Mouse (Mus musculus): ENCODE results near the gene Cwc15. TPM values are rescaled to one million over a fixed set of nuclear protein-coding genes. Genes with fewer than 3 reads are reported as not detected.

Cwc15 gene
- polyA plus RNA-seq, 1 experiment, result 65.6 TPM

GRCm38 (mm10) chr9:14512633-14513445 is 12.4 kb downstream of the Cwc15 start:
- H3K27ac ChIP-seq (ENCODE audit: control insufficient read depth, insufficient read depth, low read depth, low read length, poor library complexity), result no peak overlapping the region
- TF ChIP-seq CTCF (IDR thresholded peaks at IDR 0.05; ENCODE audit: control insufficient read depth, insufficient read depth, low read length), result no peak
- no peak for TF ChIP-seq POLR2A (IDR thresholded peaks at IDR 0.05; ENCODE audit: borderline replicate concordance, control insufficient read depth, low read depth, low read length)
- no peak overlapping the region for H3K4me3 ChIP-seq (replicated peaks; ENCODE audit: control insufficient read depth, low read depth, low read length)
- 82% methylated on average over 9 of the region's 9 CpGs for WGBS
- H3K4me1 ChIP-seq (ENCODE audit: control insufficient read depth, insufficient read depth, low read length), result no peaks in the 10 kb centered on the region

- TF ChIP-seq CTCF (IDR thresholded peaks at IDR 0.05; ENCODE audit: control insufficient read depth, insufficient read depth, low read length), result no peak
- no peak for TF ChIP-seq POLR2A (IDR thresholded peaks at IDR 0.05; ENCODE audit: borderline replicate concordance, control insufficient read depth, low read depth, low read length)
- Histone ChIP-seq H3K4me1 (ENCODE audit: control insufficient read depth, insufficient read depth, low read length) (no peaks in the 10 kb centered on the region), H3K27ac (ENCODE audit: control insufficient read depth, insufficient read depth, low read depth, low read length, poor library complexity) (no peak overlapping the region), H3K4me3 (replicated peaks; ENCODE audit: control insufficient read depth, low read depth, low read length) (no peak overlapping the region)
- 88% methylated on average over 1 of the region's 1 CpGs for WGBS
Measured at GRCm38 (mm10) chr9:14517296-14517695, 16.9 kb downstream of the Cwc15 start.

- Histone ChIP-seq H3K27ac (ENCODE audit: control insufficient read depth, insufficient read depth, low read depth, low read length, poor library complexity) (no peak overlapping the region), H3K4me1 (ENCODE audit: control insufficient read depth, insufficient read depth, low read length) (no peaks in the 10 kb centered on the region), H3K4me3 (replicated peaks; ENCODE audit: control insufficient read depth, low read depth, low read length) (no peak overlapping the region)
- TF ChIP-seq CTCF (IDR thresholded peaks at IDR 0.05; ENCODE audit: control insufficient read depth, insufficient read depth, low read length) (no peak), POLR2A (IDR thresholded peaks at IDR 0.05; ENCODE audit: borderline replicate concordance, control insufficient read depth, low read depth, low read length) (no peak)
- 81% methylated on average over 3 of the region's 3 CpGs for WGBS
Measured at GRCm38 (mm10) chr9:14518105-14518504, 17.7 kb downstream of the Cwc15 start.

GRCm38 (mm10) chr9:14520971-14521670 is 20.7 kb downstream of the Cwc15 start:
- WGBS, result 23% methylated on average over 3 of the region's 3 CpGs
- TF ChIP-seq CTCF (IDR thresholded peaks at IDR 0.05; ENCODE audit: control insufficient read depth, insufficient read depth, low read length) (no peak), POLR2A (IDR thresholded peaks at IDR 0.05; ENCODE audit: borderline replicate concordance, control insufficient read depth, low read depth, low read length) (no peak)
- no peak overlapping the region for H3K4me3 ChIP-seq (replicated peaks; ENCODE audit: control insufficient read depth, low read depth, low read length)
- H3K4me1 ChIP-seq (ENCODE audit: control insufficient read depth, insufficient read depth, low read length), result no peaks in the 10 kb centered on the region
- H3K27ac ChIP-seq (ENCODE audit: control insufficient read depth, insufficient read depth, low read depth, low read length, poor library complexity), result no peak overlapping the region

- H3K4me3 ChIP-seq (replicated peaks; ENCODE audit: control insufficient read depth, low read depth, low read length), result no peak overlapping the region
- 41% methylated on average over 2 of the region's 2 CpGs for WGBS
- H3K4me1 ChIP-seq (ENCODE audit: control insufficient read depth, insufficient read depth, low read length), result no peaks in the 10 kb centered on the region
- no peak overlapping the region for H3K27ac ChIP-seq (ENCODE audit: control insufficient read depth, insufficient read depth, low read depth, low read length, poor library complexity)
- TF ChIP-seq CTCF (IDR thresholded peaks at IDR 0.05; ENCODE audit: control insufficient read depth, insufficient read depth, low read length) (no peak), POLR2A (IDR thresholded peaks at IDR 0.05; ENCODE audit: borderline replicate concordance, control insufficient read depth, low read depth, low read length) (no peak)
Measured at GRCm38 (mm10) chr9:14521695-14522094, 21.3 kb downstream of the Cwc15 start.

GRCm38 (mm10) chr9:14523408-14524043 is 23.1 kb downstream of the Cwc15 start:
- Histone ChIP-seq H3K27ac (ENCODE audit: control insufficient read depth, insufficient read depth, low read depth, low read length, poor library complexity) (no peak overlapping the region), H3K4me1 (ENCODE audit: control insufficient read depth, insufficient read depth, low read length) (no peaks in the 10 kb centered on the region), H3K4me3 (replicated peaks; ENCODE audit: control insufficient read depth, low read depth, low read length) (no peak overlapping the region)
- WGBS, result 1% methylated on average over 4 of the region's 4 CpGs
- TF ChIP-seq POLR2A (IDR thresholded peaks at IDR 0.05; ENCODE audit: borderline replicate concordance, control insufficient read depth, low read depth, low read length), result no peak
- TF ChIP-seq CTCF (IDR thresholded peaks at IDR 0.05; ENCODE audit: control insufficient read depth, insufficient read depth, low read length), result peak; percentile 67; the same call in 1 of the 2 replicates

GRCm38 (mm10) chr9:14530004-14530403 is 29.6 kb downstream of the Cwc15 start:
- Histone ChIP-seq H3K27ac (ENCODE audit: control insufficient read depth, insufficient read depth, low read depth, low read length, poor library complexity) (no peak overlapping the region), H3K4me3 (replicated peaks; ENCODE audit: control insufficient read depth, low read depth, low read length) (no peak overlapping the region), H3K4me1 (ENCODE audit: control insufficient read depth, insufficient read depth, low read length) (no peaks in the 10 kb centered on the region)
- WGBS, result 83% methylated on average over 5 of the region's 5 CpGs
- TF ChIP-seq POLR2A (IDR thresholded peaks at IDR 0.05; ENCODE audit: borderline replicate concordance, control insufficient read depth, low read depth, low read length) (no peak), CTCF (IDR thresholded peaks at IDR 0.05; ENCODE audit: control insufficient read depth, insufficient read depth, low read length) (no peak)

GRCm38 (mm10) chr9:14532283-14532682 is 31.9 kb downstream of the Cwc15 start:
- TF ChIP-seq CTCF (IDR thresholded peaks at IDR 0.05; ENCODE audit: control insufficient read depth, insufficient read depth, low read length) (no peak), POLR2A (IDR thresholded peaks at IDR 0.05; ENCODE audit: borderline replicate concordance, control insufficient read depth, low read depth, low read length) (no peak)
- H3K4me1 ChIP-seq (ENCODE audit: control insufficient read depth, insufficient read depth, low read length), result no peaks in the 10 kb centered on the region
- H3K4me3 ChIP-seq (replicated peaks; ENCODE audit: control insufficient read depth, low read depth, low read length), result no peak overlapping the region
- WGBS, result 79% methylated on average over 3 of the region's 3 CpGs
- no peak overlapping the region for H3K27ac ChIP-seq (ENCODE audit: control insufficient read depth, insufficient read depth, low read depth, low read length, poor library complexity)
